Mouse (Mus musculus): ENCODE measurements around the gene Sctr.

DNA sequence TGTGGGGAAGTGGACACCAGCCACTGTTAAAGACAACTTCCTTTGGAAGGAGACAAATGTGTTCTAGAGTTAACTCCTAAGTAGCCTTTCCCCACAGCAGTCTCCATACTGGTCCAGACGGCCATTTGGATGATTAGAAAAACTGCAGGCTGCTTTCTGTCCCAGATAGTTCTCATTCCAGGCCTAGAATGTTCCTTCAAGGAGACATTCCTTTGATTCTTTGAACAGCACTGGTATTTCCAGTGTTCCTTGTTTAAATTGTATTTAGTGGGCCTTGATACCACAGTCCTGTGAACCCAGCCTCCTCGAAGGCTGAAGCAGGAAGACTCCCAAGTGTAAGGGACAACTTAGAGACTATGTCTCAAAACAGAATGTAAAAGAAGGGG, 26.8 kb downstream of the Sctr start:
- TF ChIP-seq POLR2A (IDR thresholded peaks at IDR 0.05; ENCODE audit: insufficient read length, low read depth) (no peak), E2F4 (IDR thresholded peaks at IDR 0.05; ENCODE audit: insufficient read depth) (no peak), USF1 (IDR thresholded peaks at IDR 0.05; ENCODE audit: low read depth) (no peak), CEBPB (IDR thresholded peaks at IDR 0.05; ENCODE audit: insufficient read depth, poor library complexity, severe bottlenecking) (no peak), TCF12 (IDR thresholded peaks at IDR 0.05; ENCODE audit: insufficient read depth, poor library complexity, severe bottlenecking) (no peak)

Measured in myocyte (in vitro differentiated cells).